Mouse (Mus musculus) hindbrain, embryonic 14.5 days (tissue): ENCODE data around the gene Tox4. TPM values are rescaled to one million over a fixed set of nuclear protein-coding genes. Genes with fewer than 3 reads are reported as not detected.

ENCODE experiments used
- polyA plus RNA-seq: library from polyadenylated mRNA; unstranded; fragments of >200 nt; fragmentation: Nextera tagmentation; extraction: Ambion mirVana; gene quantifications from 2 replicates; pipeline ENCODE4 v1.2.1, GENCODE M21; 2014

Gene Tox4
- polyA plus RNA-seq, 1 experiment from 2014 or later, result 55.7 TPM

Other genes starting within 250 kb of the Tox4 start
- gene Olfr221, start 236.7 kb upstream of the Tox4 start, polyA plus RNA-seq, result not detected in 2 replicates
- gene Hnrnpc, start 175.1 kb upstream of the Tox4 start, polyA plus RNA-seq, result 447 and 451 TPM in 2 replicates
- gene Rpgrip1, start 168.4 kb upstream of the Tox4 start, polyA plus RNA-seq, result 31.1 and 41.6 TPM in 2 replicates
- gene Supt16, start 81.7 kb upstream of the Tox4 start, polyA plus RNA-seq, result 50.2 and 53.3 TPM in 2 replicates
- gene Chd8, start 21.4 kb upstream of the Tox4 start, polyA plus RNA-seq, result 47.3 and 52.3 TPM in 2 replicates
- 58.2 and 60.4 TPM in 2 replicates for gene Rab2b, start 399 bp downstream of the Tox4 start, polyA plus RNA-seq
- gene Mettl3, start 26.0 kb downstream of the Tox4 start, polyA plus RNA-seq, result 37.1 and 37.8 TPM in 2 replicates
- 47.5 and 50.0 TPM in 2 replicates for gene Sall2, start 49.6 kb downstream of the Tox4 start, polyA plus RNA-seq
- not detected in 2 replicates for gene Olfr1513, start 77.3 kb downstream of the Tox4 start, polyA plus RNA-seq
- gene Olfr1512, start 100.0 kb downstream of the Tox4 start, polyA plus RNA-seq, result not detected in 2 replicates
- gene Olfr1511, start 118.2 kb downstream of the Tox4 start, polyA plus RNA-seq, result 0.17 TPM in 1 of 2 replicates, not detected in the other
- not detected in 2 replicates for gene Olfr1510, start 135.2 kb downstream of the Tox4 start, polyA plus RNA-seq
- gene Olfr1509, start 163.8 kb downstream of the Tox4 start, polyA plus RNA-seq, result not detected in 2 replicates
- gene Olfr1508, start 188.3 kb downstream of the Tox4 start, polyA plus RNA-seq, result 0.04 TPM in 1 of 2 replicates, not detected in the other
- not detected in 2 replicates for gene Olfr1507, start 216.6 kb downstream of the Tox4 start, polyA plus RNA-seq